Mouse (Mus musculus) thymus, adult 2 months (tissue): ENCODE measurements around the gene Smbd1. TPM values are rescaled to one million over a fixed set of nuclear protein-coding genes. Genes with fewer than 3 reads are reported as not detected.

Source experiments
- DNase-seq: peaks from one replicate; pipeline ENCODE4 v3.0.0; 2021
- H3K27ac ChIP-seq: fragments of 200-500 bp; 2 replicates; pipeline ENCODE4 v1.5.1; 2012; ENCODE audit warnings: low read length, control low read depth; ENCODE audit not compliant: control insufficient read depth, insufficient read depth
- H3K27me3 ChIP-seq: fragments of 200-500 bp; 2 replicates; pipeline ENCODE4 v1.6.1; 2012; ENCODE audit warnings: mild to moderate bottlenecking, low read length, moderate library complexity, mixed read lengths; ENCODE audit not compliant: control insufficient read depth, insufficient read depth
- H3K36me3 ChIP-seq: fragments of 200-500 bp; 2 replicates; pipeline ENCODE4 v1.6.1; 2012; ENCODE audit warnings: mild to moderate bottlenecking, low read length, moderate library complexity; ENCODE audit not compliant: control insufficient read depth, insufficient read depth
- H3K4me1 ChIP-seq: fragments of 200-500 bp; replicated peaks from 2 replicates; pipeline ENCODE4 v1.6.1; 2012; ENCODE audit warnings: low read length; ENCODE audit not compliant: control insufficient read depth, insufficient read depth
- H3K4me3 ChIP-seq: fragments of 200-500 bp; 2 replicates; pipeline ENCODE4 v1.5.1; 2012; ENCODE audit warnings: mild to moderate bottlenecking, low read length, control low read depth, moderate library complexity; ENCODE audit not compliant: control insufficient read depth, insufficient read depth
- CTCF ChIP-seq: fragments of 200-500 bp; IDR thresholded peaks from 2 replicates; pipeline ENCODE4 v1.5.1; 2012; ENCODE audit warnings: mild to moderate bottlenecking, control low read depth, low read length, moderate library complexity, borderline replicate concordance; ENCODE audit not compliant: control insufficient read depth, poor library complexity, insufficient read depth; ENCODE audit errors: extremely low read depth
- POLR2A ChIP-seq: fragments of 200-500 bp; IDR thresholded peaks from 2 replicates; pipeline ENCODE4 v1.6.1; 2012; ENCODE audit warnings: mild to moderate bottlenecking, low read length, control low read depth, moderate library complexity; ENCODE audit not compliant: control insufficient read depth, poor library complexity, insufficient read depth; ENCODE audit errors: extremely low read depth
- WGBS: fragments of 180-500 bp; shearing (Covaris S2); methylation state at CpG from one replicate; pipeline ENCODE4 v1.1.7; 2018; 5-methylcytosine and 5-hydroxymethylcytosine counted together
- polyA plus RNA-seq: library from polyadenylated mRNA; depleted of rRNA; stranded (reverse); fragments of >200 nt; gene quantifications from 2 replicates; pipeline ENCODE4 v1.2.3, GENCODE M21; 2012

Smbd1 gene
- polyA plus RNA-seq, 1 experiment = 0.18 TPM

GRCm38 (mm10) chr16:32849042-32849830, 39.0 kb upstream of the Smbd1 start:
- Histone ChIP-seq H3K36me3 (peaks cover 10% of the 10 kb centered on the region), H3K27me3 (no peaks in the 10 kb centered on the region), H3K4me1 (peaks cover 8% of the 10 kb centered on the region), H3K4me3 (no peak overlapping the region), H3K27ac (no peak overlapping the region)
- 89% methylated on average over 11 of the region's 11 CpGs for WGBS
- DNase-seq = peak; percentile 15
- TF ChIP-seq POLR2A (no peak), CTCF (no peak)

DNA sequence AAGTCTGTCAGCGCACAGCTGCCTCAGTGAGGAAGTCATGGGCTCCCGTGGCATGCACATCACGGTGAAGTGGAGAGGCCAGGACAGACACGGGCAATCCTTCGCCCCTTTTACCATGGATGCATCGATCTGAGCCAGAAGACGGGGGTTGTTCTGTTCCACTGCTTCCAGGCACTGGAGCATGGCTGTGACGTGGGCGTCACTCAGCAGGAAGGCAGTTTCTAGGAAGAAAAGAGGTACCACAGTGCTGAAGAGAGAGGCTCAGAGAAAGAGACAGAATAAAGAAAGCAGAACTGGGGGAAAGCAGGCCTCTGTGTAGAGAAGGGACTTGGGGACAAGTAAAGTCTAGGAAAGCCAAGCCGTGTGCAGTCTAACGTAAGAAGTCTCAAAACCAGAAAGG, 36.8 kb upstream of the Smbd1 start:
- 95% methylated on average over 11 of the region's 11 CpGs for WGBS
- no peak for TF ChIP-seq CTCF
- no peak for TF ChIP-seq POLR2A

DNA sequence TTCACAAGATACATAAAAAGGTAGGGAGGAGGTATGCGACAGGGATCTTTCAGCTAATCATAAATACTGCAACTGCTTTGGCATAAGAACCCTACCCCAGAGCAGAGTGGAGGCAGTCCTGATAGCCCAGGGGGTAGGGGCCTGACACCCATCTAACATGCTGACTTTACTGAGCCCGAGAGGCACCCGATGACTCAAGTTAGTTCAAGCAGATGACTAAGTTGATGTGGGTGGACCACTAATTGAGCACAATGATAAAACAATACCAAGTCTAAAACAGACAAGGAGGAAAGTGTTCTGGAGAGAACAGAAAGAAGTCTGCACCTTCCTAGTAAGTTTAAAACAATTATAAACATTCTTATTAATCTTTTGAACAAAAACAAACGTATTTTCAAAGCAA, 21.2 kb upstream of the Smbd1 start:
- Histone ChIP-seq H3K27me3 (no peaks in the 10 kb centered on the region), H3K36me3 (0 out of 2 replicates have a peak, but pooled peaks cover 6% of the 10 kb centered on the region), H3K4me1 (no peaks in the 10 kb centered on the region), H3K27ac (no peak overlapping the region), H3K4me3 (no peak overlapping the region)
- DNase-seq = no peak
- TF ChIP-seq POLR2A = no peak
- TF ChIP-seq CTCF = no peak
- WGBS = 98% methylated on average over 4 of the region's 4 CpGs

More for the DNA sequence above, 36.8 kb upstream of the Smbd1 start:
- no peak overlapping the region for H3K27ac ChIP-seq
- no peaks in the 10 kb centered on the region for H3K27me3 ChIP-seq
- no peak for DNase-seq
- H3K36me3 ChIP-seq = peaks cover 14% of the 10 kb centered on the region
- no peaks in the 10 kb centered on the region for H3K4me1 ChIP-seq
- H3K4me3 ChIP-seq = no peak overlapping the region

GRCm38 (mm10) chr16:32829104-32829503, 18.8 kb upstream of the Smbd1 start:
- Histone ChIP-seq H3K4me1 (no peaks in the 10 kb centered on the region), H3K27ac (no peak overlapping the region), H3K4me3 (no peak overlapping the region), H3K36me3 (no peaks in the 10 kb centered on the region; the same call in 1 of the 2 replicates), H3K27me3 (no peaks in the 10 kb centered on the region)
- 96% methylated on average over 11 of the region's 11 CpGs for WGBS
- no peak for TF ChIP-seq CTCF
- TF ChIP-seq POLR2A = no peak
- no peak for DNase-seq

- DNase-seq = no peak
- Histone ChIP-seq H3K4me3 (no peak overlapping the region), H3K36me3 (no peaks in the 10 kb centered on the region; the same call in 1 of the 2 replicates), H3K27me3 (no peaks in the 10 kb centered on the region), H3K4me1 (no peaks in the 10 kb centered on the region), H3K27ac (no peak overlapping the region)
- WGBS = 99% methylated on average over 11 of the region's 11 CpGs
- no peak for TF ChIP-seq CTCF
Observed at GRCm38 (mm10) chr16:32826521-32826920, 16.2 kb upstream of the Smbd1 start.

- TF ChIP-seq POLR2A (no peak), CTCF (no peak)
- no peaks in the 10 kb centered on the region; the same call in 1 of the 2 replicates for H3K36me3 ChIP-seq
- H3K27me3 ChIP-seq = no peaks in the 10 kb centered on the region
- WGBS = 86% methylated on average over 12 of the region's 12 CpGs
- H3K4me3 ChIP-seq = no peak overlapping the region
- H3K4me1 ChIP-seq = no peaks in the 10 kb centered on the region
- H3K27ac ChIP-seq = no peak overlapping the region
- no peak for DNase-seq
Observed at GRCm38 (mm10) chr16:32825380-32825779, 15.1 kb upstream of the Smbd1 start.
